Mouse (Mus musculus) mouse trophoblast stem cell (cell line): ENCODE results near the gene Zfp639.

Experiments used
- in situ Hi-C, 2 experiments: fragments of 300-500 bp; cut with MseI, MboI; formaldehyde crosslinking; loops; 2 replicates in 1 of 2; 3 replicates in 1 of 2; pipeline ENCODE4 v1.15.1; 2025

The Zfp639 gene

GRCm38 (mm10) chr3:32509496-32510374, at the start of gene Zfp639:
Gene Zfp639 (plus strand): TSS chr3:32510259.
- in situ Hi-C loops, result loop anchor here in 1 of 2 experiments (10.0 kb wide), 1 partner anchor 125 kb away; no protein-coding TSS in a partner anchor

GRCm38 (mm10) chr3:32467321-32467720, 42.7 kb upstream of the Zfp639 start:
- in situ Hi-C loops, result no loop called here

- in situ Hi-C loops, result no loop called here
These were observed 41.6 kb upstream of the Zfp639 start for GRCm38 (mm10) chr3:32468411-32468810.

GRCm38 (mm10) chr3:32470449-32470848, 39.6 kb upstream of the Zfp639 start:
- in situ Hi-C loops, result no loop called here

GRCm38 (mm10) chr3:32471098-32471497, 39.0 kb upstream of the Zfp639 start:
- in situ Hi-C loops, result no loop called here

GRCm38 (mm10) chr3:32472191-32472900, 37.7 kb upstream of the Zfp639 start:
- in situ Hi-C loops, result no loop called here

- in situ Hi-C loops, result no loop called here
These were observed 36.9 kb upstream of the Zfp639 start for GRCm38 (mm10) chr3:32473184-32473583.

GRCm38 (mm10) chr3:32479961-32480360, 30.1 kb upstream of the Zfp639 start:
- in situ Hi-C loops, result loop anchor here in 1 of 2 experiments (25.0 kb wide), 1 partner anchor 693 kb away; no protein-coding TSS in a partner anchor

GRCm38 (mm10) chr3:32483035-32483434, 27.0 kb upstream of the Zfp639 start:
- in situ Hi-C loops, result loop anchor here in 1 of 2 experiments (25.0 kb wide), 1 partner anchor 696 kb away; no protein-coding TSS in a partner anchor

GRCm38 (mm10) chr3:32486543-32486942, 23.5 kb upstream of the Zfp639 start:
- in situ Hi-C loops, result loop anchor here in 1 of 2 experiments (25.0 kb wide), 1 partner anchor 699 kb away; no protein-coding TSS in a partner anchor

GRCm38 (mm10) chr3:32488172-32488571, 21.9 kb upstream of the Zfp639 start:
- in situ Hi-C loops, result loop anchor here in 1 of 2 experiments (25.0 kb wide), 1 partner anchor 701 kb away; no protein-coding TSS in a partner anchor

- in situ Hi-C loops, result loop anchor here in 1 of 2 experiments (25.0 kb wide), 1 partner anchor 703 kb away; no protein-coding TSS in a partner anchor
These were observed 19.8 kb upstream of the Zfp639 start for GRCm38 (mm10) chr3:32490076-32490927.

- in situ Hi-C loops, result loop anchor here in 1 of 2 experiments (25.0 kb wide), 1 partner anchor 704 kb away; no protein-coding TSS in a partner anchor
These were observed 19.1 kb upstream of the Zfp639 start for GRCm38 (mm10) chr3:32490928-32491315.

GRCm38 (mm10) chr3:32492097-32493090, 17.7 kb upstream of the Zfp639 start, which contains the start of gene Kcnmb3:
Gene Kcnmb3 (minus strand): TSS chr3:32492231.
- in situ Hi-C loops, result loop anchor here in 1 of 2 experiments (25.0 kb wide), 1 partner anchor 705 kb away; no protein-coding TSS in a partner anchor

GRCm38 (mm10) chr3:32494387-32495087, 15.5 kb upstream of the Zfp639 start:
- in situ Hi-C loops, result loop anchor here in 1 of 2 experiments (25.0 kb wide), 1 partner anchor 707 kb away; no protein-coding TSS in a partner anchor

GRCm38 (mm10) chr3:32495088-32495770, 14.8 kb upstream of the Zfp639 start:
- in situ Hi-C loops, result loop anchor here in 1 of 2 experiments (25.0 kb wide), 1 partner anchor 708 kb away; no protein-coding TSS in a partner anchor

- in situ Hi-C loops, result loop anchor here in 1 of 2 experiments (25.0 kb wide), 1 partner anchor 709 kb away; no protein-coding TSS in a partner anchor
These were observed 14.0 kb upstream of the Zfp639 start for GRCm38 (mm10) chr3:32495856-32496710.
